Mouse (Mus musculus) heart, embryonic 10.5 days (tissue): Measurements from ENCODE around the gene 3425401B19Rik. TPM values are rescaled to one million over a fixed set of nuclear protein-coding genes. Genes with fewer than 3 reads are reported as not detected.
A peak's percentile ranks its signal among the peaks of the same experiment; 100 is the strongest.

ENCODE experiments used
- DNase-seq: peaks from one replicate; pipeline ENCODE4 v3.0.0-alpha.2; 2017; ENCODE audit warnings: low spot score
- H3K27ac ChIP-seq: fragments of 300-500 bp; sonication (generic); 2 replicates; pipeline ENCODE4 v1.5.1; 2016; ENCODE audit warnings: mild to moderate bottlenecking
- H3K27me3 ChIP-seq: fragments of 300-500 bp; sonication (generic); 2 replicates; pipeline ENCODE4 v1.6.1; 2016; ENCODE audit warnings: mild to moderate bottlenecking; ENCODE audit not compliant: poor library complexity, insufficient read depth, severe bottlenecking
- H3K36me3 ChIP-seq: fragments of 300-500 bp; sonication (generic); 2 replicates; pipeline ENCODE4 v1.6.1; 2016; ENCODE audit warnings: mild to moderate bottlenecking, moderate library complexity
- H3K4me1 ChIP-seq: fragments of 300-500 bp; sonication (generic); 2 replicates; pipeline ENCODE4 v1.6.1; 2016; ENCODE audit warnings: mild to moderate bottlenecking
- H3K4me3 ChIP-seq: fragments of 300-500 bp; sonication (generic); 2 replicates; pipeline ENCODE4 v1.5.1; 2016; ENCODE audit warnings: mild to moderate bottlenecking, moderate library complexity
- H3K9me3 ChIP-seq: fragments of 300-500 bp; sonication (generic); 2 replicates; pipeline ENCODE4 v1.6.1; 2016; ENCODE audit warnings: mild to moderate bottlenecking, moderate library complexity
- WGBS: fragments of 180-500 bp; shearing (Covaris S2); methylation state at CpG from one replicate; pipeline ENCODE4 v1.1.7; 2016; 5-methylcytosine and 5-hydroxymethylcytosine counted together
- polyA plus RNA-seq: library from polyadenylated mRNA; unstranded; fragments of >200 nt; fragmentation: Nextera tagmentation; extraction: Ambion mirVana; gene quantifications from 2 replicates; pipeline ENCODE4 v1.2.1, GENCODE M21; 2016

Gene 3425401B19Rik
- polyA plus RNA-seq, 1 experiment from 2014 or later = 7.2 TPM

DNA sequence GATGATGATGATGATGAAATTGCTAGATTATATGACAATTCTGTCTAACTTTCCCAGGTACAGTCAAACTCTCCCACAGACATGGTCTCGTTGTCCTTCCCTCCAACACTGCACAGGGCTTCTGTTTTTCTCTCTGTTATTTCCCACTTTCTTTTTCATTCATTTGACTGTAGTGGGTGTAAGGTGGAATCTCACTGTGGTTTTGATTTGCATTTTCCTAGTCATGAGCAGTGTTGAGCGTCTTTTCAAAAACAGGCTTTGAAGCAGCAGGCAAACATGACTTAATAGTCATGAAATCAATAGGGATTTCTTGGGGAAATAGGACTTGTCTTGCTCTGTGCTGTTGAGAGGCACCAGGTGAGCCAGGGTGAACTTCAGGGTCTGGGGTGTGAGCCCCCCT, 11.3 kb upstream of the 3425401B19Rik start:
- Histone ChIP-seq H3K27ac (no peak overlapping the region), H3K9me3 (no peaks in the 10 kb centered on the region), H3K4me3 (no peak overlapping the region), H3K27me3 (peaks cover 37% of the 10 kb centered on the region), H3K4me1 (peaks cover 33% of the 10 kb centered on the region), H3K36me3 (no peaks in the 10 kb centered on the region)
- WGBS = 86% methylated on average over 2 of the region's 2 CpGs
- DNase-seq = no peak

DNA sequence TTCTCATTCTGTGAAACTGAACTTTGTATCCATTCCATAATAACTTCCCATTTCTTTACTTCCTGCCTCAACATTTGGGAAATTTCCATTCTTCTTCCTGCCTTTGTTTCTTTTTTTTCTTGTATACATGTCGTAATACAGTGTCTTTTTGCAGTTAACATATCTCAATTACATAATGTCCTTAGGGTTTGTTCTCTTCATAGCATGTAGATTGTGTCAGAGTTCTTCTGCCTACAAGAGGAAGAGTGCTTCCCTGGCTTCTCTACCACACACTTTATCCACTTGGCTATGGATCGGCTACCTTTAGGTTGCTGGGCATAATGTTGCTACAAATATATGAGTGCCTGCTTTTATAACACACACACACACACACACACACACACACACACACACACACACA, 10.8 kb upstream of the 3425401B19Rik start:
- peaks cover 28% of the 10 kb centered on the region for H3K4me1 ChIP-seq
- peaks cover 37% of the 10 kb centered on the region for H3K27me3 ChIP-seq
- DNase-seq = no peak
- H3K9me3 ChIP-seq = no peaks in the 10 kb centered on the region
- no peak overlapping the region for H3K27ac ChIP-seq
- H3K4me3 ChIP-seq = no peak overlapping the region
- H3K36me3 ChIP-seq = no peaks in the 10 kb centered on the region
- 84% methylated on average over 2 of the region's 2 CpGs for WGBS

DNA sequence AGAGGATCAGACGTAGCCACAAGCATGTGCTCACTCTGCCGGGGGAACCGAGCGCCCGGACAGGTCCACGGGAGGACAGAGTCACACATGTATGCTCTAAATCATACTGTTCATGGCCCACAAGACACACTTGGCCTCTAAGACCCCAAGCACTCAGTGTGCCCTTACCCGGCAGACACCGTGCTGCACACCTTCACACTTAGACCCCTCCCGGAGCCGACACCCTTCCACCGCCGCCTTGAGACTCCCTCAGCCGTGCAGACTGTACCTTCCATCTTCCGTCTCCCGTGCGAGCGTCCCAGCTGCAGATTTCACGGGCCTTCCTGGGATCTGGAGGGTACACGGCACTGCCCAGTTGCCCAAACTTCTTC, 373 bp downstream of the 3425401B19Rik start:
- Histone ChIP-seq H3K4me1 (peaks cover 51% of the 10 kb centered on the region), H3K27ac (peak overlapping the region; percentile 88), H3K27me3 (peaks cover 1% of the 10 kb centered on the region; the same call in 1 of the 2 replicates), H3K4me3 (peak overlapping the region; percentile 58), H3K36me3 (no peaks in the 10 kb centered on the region), H3K9me3 (no peaks in the 10 kb centered on the region)
- WGBS = 41% methylated on average over 19 of the region's 19 CpGs
- DNase-seq = no peak

DNA sequence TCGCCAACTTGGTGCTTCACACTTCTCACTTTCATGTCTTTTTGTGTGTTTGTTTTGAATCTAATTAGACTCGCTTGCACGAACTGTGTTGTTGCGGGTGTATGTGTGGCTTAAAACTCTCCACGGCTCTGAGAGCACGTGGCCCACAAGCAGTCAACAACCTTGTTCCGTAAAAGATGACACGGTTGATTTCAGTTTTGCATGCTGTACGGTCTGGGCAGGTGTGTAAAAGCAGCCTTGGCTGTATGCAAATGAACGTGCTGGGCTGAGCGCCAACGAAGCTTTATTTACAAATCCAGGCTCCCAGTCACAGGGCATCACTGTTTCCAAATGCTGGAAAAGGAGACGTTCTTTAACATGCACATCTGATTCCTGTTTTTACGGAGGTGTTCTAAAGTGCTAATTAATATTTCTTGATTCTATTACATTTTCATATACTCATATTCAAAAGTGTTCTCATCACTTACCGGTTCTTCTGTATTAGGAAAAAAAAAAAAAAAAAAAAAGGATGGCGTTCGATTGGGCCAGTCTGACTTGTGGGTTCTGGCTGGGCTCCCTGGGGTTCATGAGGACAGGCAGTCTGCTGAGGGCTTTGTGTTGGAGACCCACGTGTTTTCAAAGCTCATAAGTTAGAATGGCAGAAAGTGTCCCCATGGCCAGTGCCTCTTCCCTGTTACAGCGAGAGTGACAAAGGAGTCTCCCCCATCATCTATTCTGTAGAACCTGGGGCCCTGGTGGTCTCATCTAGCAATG, 935 bp downstream of the 3425401B19Rik start:
- Histone ChIP-seq H3K27me3 (no peaks in the 10 kb centered on the region; the same call in 1 of the 2 replicates), H3K36me3 (no peaks in the 10 kb centered on the region), H3K4me3 (peak overlapping the region; percentile 58), H3K27ac (peak overlapping the region; percentile 88), H3K4me1 (peaks cover 57% of the 10 kb centered on the region), H3K9me3 (no peaks in the 10 kb centered on the region)
- DNase-seq = no peak
- WGBS = 56% methylated on average over 19 of the region's 19 CpGs

DNA sequence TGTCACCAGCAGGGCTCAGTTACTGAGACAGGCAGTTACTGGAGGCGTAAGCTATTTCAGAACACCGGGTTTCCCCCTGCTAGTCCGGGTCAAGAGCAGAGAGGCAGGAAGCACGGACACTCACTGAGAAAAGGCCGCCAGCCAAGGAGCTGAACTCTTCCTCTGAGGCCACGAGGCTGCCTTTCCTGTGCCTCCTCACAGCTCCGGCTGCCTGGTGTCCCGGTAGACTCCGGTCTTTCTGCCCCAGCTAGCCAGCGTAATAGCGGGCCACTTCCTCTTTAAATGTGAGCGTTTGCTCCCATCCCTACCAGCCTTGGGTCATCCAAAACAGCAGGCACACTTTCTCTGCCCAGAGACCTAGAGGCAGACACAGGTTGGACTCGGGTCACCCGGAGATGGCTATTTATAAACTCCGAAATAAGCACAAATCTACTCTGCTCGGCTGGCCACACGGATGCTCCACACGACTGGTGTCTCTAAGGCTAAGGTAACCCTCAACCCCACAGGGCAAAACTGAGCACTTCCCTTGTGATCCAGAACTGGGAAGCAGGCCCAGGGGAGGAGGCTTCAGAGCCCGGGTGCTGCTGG, 1.7 kb downstream of the 3425401B19Rik start:
- H3K27me3 ChIP-seq = peaks cover under 1% of the 10 kb centered on the region; the same call in 1 of the 2 replicates
- peaks cover 65% of the 10 kb centered on the region for H3K4me1 ChIP-seq
- H3K36me3 ChIP-seq = no peaks in the 10 kb centered on the region
- H3K4me3 ChIP-seq = peak overlapping the region; percentile 58
- WGBS = 29% methylated on average over 19 of the region's 19 CpGs
- no peaks in the 10 kb centered on the region for H3K9me3 ChIP-seq
- no peak for DNase-seq
- H3K27ac ChIP-seq = peak overlapping the region; percentile 88

DNA sequence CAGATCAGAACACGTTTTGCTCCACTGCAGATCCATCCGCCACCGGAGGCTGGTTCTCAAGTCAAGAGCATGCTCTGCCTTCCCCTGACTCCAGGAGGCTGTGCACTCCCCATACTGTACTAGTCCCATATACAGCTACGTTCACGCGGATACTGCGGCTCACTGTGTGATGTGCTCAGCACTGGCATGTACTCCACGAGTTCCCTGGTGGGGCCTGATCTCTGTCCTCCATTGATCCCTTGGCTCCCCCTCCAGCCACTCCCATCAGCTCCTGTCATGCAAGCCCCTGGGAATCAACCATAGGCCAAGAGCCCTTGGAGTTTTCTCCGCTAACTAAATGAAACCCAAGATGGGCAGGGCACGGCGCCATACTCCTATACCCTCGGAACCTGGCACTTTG, 2.6 kb downstream of the 3425401B19Rik start:
- 86% methylated on average over 12 of the region's 12 CpGs for WGBS
- H3K4me3 ChIP-seq = peak overlapping the region; percentile 58
- H3K9me3 ChIP-seq = no peaks in the 10 kb centered on the region
- peaks cover 73% of the 10 kb centered on the region for H3K4me1 ChIP-seq
- H3K27ac ChIP-seq = peak overlapping the region; percentile 23; the same call in 1 of the 2 replicates
- no peak for DNase-seq
- H3K27me3 ChIP-seq = peaks cover 6% of the 10 kb centered on the region; the same call in 1 of the 2 replicates
- H3K36me3 ChIP-seq = no peaks in the 10 kb centered on the region

DNA sequence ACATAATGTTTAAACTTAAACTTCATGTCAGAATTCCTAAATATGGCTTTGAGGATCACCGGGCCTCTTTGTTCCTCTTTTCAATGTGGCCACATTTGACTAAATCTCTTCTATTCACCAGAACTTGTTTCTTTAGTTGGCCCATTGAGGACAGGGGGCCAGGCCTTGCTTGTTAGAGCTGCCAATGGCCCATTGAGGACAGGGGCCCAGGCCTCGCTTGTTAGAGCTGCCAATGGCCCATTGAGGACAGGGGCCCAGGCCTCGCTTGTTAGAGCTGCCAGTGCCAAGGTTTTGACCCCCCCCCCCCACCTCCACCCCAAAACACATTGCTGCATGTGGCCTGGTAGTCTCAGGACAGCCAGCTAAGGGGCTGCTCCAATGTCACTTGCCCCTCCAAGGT, 3.5 kb downstream of the 3425401B19Rik start:
- Histone ChIP-seq H3K27me3 (0 out of 2 replicates have a peak, but pooled peaks cover 8% of the 10 kb centered on the region), H3K36me3 (no peaks in the 10 kb centered on the region), H3K9me3 (no peaks in the 10 kb centered on the region), H3K27ac (0 out of 2 replicates have a peak overlapping the region, but pooled peaks have one; percentile 23), H3K4me3 (no peak overlapping the region), H3K4me1 (peaks cover 68% of the 10 kb centered on the region)
- DNase-seq = no peak
- 83% methylated on average over 3 of the region's 3 CpGs for WGBS

DNA sequence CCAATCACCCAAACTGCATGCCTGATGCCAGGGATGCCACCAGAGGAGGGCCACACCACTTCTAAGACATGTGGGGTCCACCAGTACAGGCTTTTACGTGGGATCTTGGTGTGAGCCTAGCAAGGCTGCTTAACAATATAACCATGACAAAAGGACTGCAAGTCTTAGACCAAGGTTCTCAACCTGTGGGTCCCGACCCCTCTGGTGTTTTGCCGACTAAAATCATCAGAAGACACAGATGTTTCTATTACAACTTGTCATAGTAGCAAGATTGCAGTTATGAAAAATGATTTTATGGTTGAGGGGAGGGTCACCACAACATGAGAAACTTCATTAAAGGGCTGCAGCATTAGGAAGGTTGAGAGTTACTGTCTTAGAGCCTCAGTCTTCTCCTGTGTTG, 6.5 kb downstream of the 3425401B19Rik start:
- no peak for DNase-seq
- H3K27ac ChIP-seq = no peak overlapping the region
- no peaks in the 10 kb centered on the region for H3K36me3 ChIP-seq
- H3K4me1 ChIP-seq = peaks cover 52% of the 10 kb centered on the region
- H3K4me3 ChIP-seq = no peak overlapping the region
- WGBS = 79% methylated on average over 3 of the region's 3 CpGs
- H3K9me3 ChIP-seq = no peaks in the 10 kb centered on the region
- H3K27me3 ChIP-seq = 0 out of 2 replicates have a peak, but pooled peaks cover 14% of the 10 kb centered on the region

DNA sequence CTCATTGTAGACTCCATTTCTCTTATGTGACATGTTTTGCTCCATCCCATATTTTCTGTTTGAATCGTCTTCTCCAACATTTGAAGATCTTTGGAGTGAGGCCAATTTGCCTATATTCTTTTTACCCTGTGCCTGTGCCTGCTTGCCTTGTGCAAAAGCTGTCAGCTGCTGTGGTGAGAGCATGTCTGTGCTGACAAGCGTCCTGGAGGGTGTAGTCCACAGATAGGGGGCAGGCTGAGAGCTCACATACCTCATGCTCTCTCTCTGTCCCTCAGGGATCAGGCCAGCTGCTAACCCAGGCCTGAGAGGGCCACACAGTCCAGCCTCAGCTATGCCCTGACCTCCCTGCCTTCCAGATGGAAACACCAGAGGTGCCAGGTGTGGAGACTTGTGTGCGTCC, 11.9 kb downstream of the 3425401B19Rik start:
- Histone ChIP-seq H3K9me3 (no peaks in the 10 kb centered on the region), H3K36me3 (no peaks in the 10 kb centered on the region), H3K4me3 (no peak overlapping the region), H3K27ac (no peak overlapping the region), H3K4me1 (peaks cover 31% of the 10 kb centered on the region), H3K27me3 (0 out of 2 replicates have a peak, but pooled peaks cover 12% of the 10 kb centered on the region)
- DNase-seq = no peak
- WGBS = 56% methylated on average over 3 of the region's 3 CpGs

DNA sequence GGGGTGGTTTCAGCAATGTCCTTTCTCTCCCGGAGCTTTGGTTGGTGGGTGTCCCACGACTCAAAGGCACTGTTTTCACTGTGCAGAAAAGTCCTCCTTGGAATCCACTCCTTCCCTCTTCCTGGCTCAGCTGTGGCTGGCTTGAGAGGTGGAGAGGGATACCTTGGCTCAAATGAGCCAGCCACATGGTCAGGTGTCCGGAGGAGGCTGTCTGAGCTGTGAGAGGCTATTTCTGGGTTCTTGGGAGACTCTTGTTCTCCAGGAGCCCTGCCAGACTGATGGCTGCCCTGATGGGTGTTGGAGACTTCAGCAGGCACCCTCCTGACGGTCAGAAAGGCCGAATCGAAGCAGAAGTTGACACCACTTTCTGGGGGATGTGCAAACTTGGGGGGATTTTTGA, 22.0 kb downstream of the 3425401B19Rik start:
- Histone ChIP-seq H3K27ac (no peak overlapping the region), H3K27me3 (peaks cover 26% of the 10 kb centered on the region), H3K4me3 (no peak overlapping the region), H3K36me3 (peaks cover 70% of the 10 kb centered on the region), H3K9me3 (no peaks in the 10 kb centered on the region), H3K4me1 (peaks cover 9% of the 10 kb centered on the region; the same call in 1 of the 2 replicates)
- WGBS = 76% methylated on average over 6 of the region's 6 CpGs
- no peak for DNase-seq

DNA sequence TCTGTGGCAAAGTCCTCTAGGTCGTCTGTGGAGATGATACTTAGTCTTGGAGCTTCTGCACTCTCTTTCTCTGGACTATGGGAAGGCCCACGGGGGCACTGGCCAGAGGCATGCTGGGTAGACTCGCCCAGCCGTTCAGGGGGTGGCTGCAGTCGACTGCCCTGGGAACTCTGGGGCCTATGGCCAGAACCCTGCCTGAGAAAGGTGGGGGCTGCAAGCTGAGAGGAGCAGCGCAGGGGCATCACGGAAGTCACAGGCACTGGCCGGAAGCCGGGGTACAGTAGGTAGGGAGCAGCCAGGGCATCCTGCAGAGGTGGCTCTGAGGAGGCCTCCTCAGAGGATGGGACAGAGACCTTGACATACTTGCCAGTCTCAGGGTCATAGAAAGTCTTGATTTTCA, 25.3 kb downstream of the 3425401B19Rik start:
- peaks cover 47% of the 10 kb centered on the region for H3K36me3 ChIP-seq
- peaks cover 9% of the 10 kb centered on the region; the same call in 1 of the 2 replicates for H3K4me1 ChIP-seq
- H3K27me3 ChIP-seq = peaks cover 26% of the 10 kb centered on the region
- no peak overlapping the region for H3K4me3 ChIP-seq
- WGBS = 81% methylated on average over 9 of the region's 9 CpGs
- no peak for DNase-seq
- no peak overlapping the region for H3K27ac ChIP-seq
- no peaks in the 10 kb centered on the region for H3K9me3 ChIP-seq

DNA sequence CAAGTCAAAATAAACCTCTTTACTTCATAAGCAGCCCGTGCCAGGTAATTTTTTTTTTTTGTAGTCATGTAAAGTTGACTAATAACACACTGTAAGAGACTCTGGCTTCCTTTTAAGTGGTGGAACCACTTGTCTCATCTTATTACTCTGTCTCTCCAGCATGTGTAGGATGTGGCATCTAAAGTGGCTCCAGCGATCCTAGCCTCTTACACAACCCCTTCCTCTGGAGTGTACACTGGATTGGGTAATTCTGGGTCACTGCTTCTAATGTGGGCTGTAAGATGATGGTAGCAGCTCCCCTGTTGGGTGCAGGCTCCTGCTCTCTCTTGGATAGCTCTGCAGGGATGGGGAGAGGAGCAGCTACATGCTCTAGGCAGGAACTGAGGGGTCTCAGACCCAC, 46.6 kb downstream of the 3425401B19Rik start:
- peaks cover 16% of the 10 kb centered on the region for H3K27me3 ChIP-seq
- WGBS = 75% methylated on average over 2 of the region's 2 CpGs
- H3K9me3 ChIP-seq = no peaks in the 10 kb centered on the region
- H3K4me3 ChIP-seq = no peak overlapping the region
- H3K36me3 ChIP-seq = no peaks in the 10 kb centered on the region
- 0 out of 2 replicates have a peak, but pooled peaks cover 7% of the 10 kb centered on the region for H3K4me1 ChIP-seq
- no peak for DNase-seq
- H3K27ac ChIP-seq = no peak overlapping the region

DNA sequence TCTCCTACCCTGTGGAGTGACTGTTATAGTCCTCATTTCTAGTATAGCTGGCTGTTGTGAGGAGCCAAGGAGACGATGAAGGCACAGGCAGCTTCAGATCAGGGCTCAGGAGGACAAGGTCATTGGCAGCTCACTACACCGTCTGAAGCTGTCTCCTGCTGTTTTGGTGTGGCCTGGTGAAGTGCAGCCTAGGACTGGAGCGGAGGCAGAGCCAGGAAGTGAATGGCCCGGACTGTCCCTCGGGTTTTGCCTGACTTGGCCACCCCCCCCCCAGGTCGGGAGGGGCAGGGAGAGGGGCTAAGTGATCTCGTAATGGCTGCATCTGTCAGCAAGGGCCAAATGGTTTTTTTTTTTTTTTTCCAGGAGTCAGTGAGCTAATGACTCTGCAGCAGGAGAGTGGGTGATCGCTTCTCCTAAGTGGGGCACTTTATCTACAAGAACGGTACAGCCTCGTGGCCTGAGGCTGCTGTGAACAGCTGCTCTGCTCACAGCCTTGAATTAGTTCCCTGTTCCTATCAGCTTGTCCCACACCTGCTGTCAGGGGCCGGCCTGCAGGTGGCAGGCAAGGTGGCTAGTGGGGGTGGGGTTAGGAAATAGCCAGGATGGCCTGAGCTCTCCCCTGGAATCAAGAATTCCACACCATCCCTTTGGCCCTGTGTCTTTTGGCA, 50.9 kb downstream of the 3425401B19Rik start:
- no peaks in the 10 kb centered on the region for H3K9me3 ChIP-seq
- H3K4me3 ChIP-seq = no peak overlapping the region
- 9% methylated on average over 11 of the region's 11 CpGs for WGBS
- no peak for DNase-seq
- H3K27me3 ChIP-seq = peaks cover 20% of the 10 kb centered on the region
- no peaks in the 10 kb centered on the region for H3K36me3 ChIP-seq
- peaks cover 15% of the 10 kb centered on the region; the same call in 1 of the 2 replicates for H3K4me1 ChIP-seq
- H3K27ac ChIP-seq = no peak overlapping the region
